Mouse (Mus musculus): ENCODE data around the gene Ccdc18.

GRCm38 (mm10) chr5:108109346-108109745 is 23.3 kb upstream of the Ccdc18 start:
- TF ChIP-seq CTCF (IDR thresholded peaks at IDR 0.05; ENCODE audit: low read depth, low read length): no peak
- no peak for TF ChIP-seq POLR2A (IDR thresholded peaks at IDR 0.05; ENCODE audit: extremely low read depth, insufficient read depth, low read length)

Measured in liver, adult 2 months (tissue).